Mouse (Mus musculus): ENCODE measurements around the gene Il12b. TPM values are rescaled to one million over a fixed set of nuclear protein-coding genes. Genes with fewer than 3 reads are reported as not detected.

Gene Il12b
- 0.14 and 0.19 TPM in 2 replicates for polyA plus RNA-seq (2014; fragmentation: Nextera tagmentation; extraction: Ambion mirVana)

DNA sequence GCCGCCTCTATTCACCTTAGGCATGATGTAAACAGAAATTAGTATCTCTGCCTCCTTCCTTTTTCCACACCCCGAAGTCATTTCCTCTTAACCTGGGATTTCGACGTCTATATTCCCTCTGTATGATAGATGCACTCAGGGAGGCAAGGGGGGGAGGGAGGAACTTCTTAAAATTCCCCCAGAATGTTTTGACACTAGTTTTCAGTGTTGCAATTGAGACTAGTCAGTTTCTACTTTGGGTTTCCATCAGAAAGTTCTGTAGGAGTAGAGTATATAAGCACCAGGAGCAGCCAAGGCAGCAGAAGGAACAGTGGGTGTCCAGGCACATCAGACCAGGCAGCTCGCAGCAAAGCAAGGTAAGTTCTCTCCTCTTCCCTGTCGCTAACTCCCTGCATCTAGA is at the start of gene Il12b:
Gene Il12b (plus strand): TSS at position 301 of the 400 bp plus-strand sequence.
- DNase-seq, result no peak
- Histone ChIP-seq H3K9ac (replicated peaks; ENCODE audit: low read length) (0 out of 2 replicates have a peak within 1 kb of the TSS, but pooled peaks have one; percentile 2), H3K9me3 (ENCODE audit: control insufficient read depth, low read length) (no peaks in the 10 kb centered on the region), H3K4me3 (replicated peaks; ENCODE audit: low read depth, low read length) (peak within 1 kb of the TSS; percentile 25), H3K4me2 (ENCODE audit: low read length) (peak within 1 kb of the TSS; percentile 54), H3K36me3 (ENCODE audit: control insufficient read depth, insufficient read depth, low read length) (no peaks in the 10 kb centered on the region), H3K27me3 (ENCODE audit: control insufficient read depth, insufficient read depth, low read length) (no peaks in the 10 kb centered on the region), H3K4me1 (ENCODE audit: control insufficient read depth, insufficient read depth, low read length) (peaks cover 3% of the 10 kb centered on the region), H3K27ac (replicated peaks; ENCODE audit: low read depth, low read length) (no peak within 1 kb of the TSS)
- ATAC-seq (ENCODE audit: low FRiP score, low TSS enrichment), result no peak
- 81% methylated on average over 6 of the region's 6 CpGs for WGBS

DNA sequence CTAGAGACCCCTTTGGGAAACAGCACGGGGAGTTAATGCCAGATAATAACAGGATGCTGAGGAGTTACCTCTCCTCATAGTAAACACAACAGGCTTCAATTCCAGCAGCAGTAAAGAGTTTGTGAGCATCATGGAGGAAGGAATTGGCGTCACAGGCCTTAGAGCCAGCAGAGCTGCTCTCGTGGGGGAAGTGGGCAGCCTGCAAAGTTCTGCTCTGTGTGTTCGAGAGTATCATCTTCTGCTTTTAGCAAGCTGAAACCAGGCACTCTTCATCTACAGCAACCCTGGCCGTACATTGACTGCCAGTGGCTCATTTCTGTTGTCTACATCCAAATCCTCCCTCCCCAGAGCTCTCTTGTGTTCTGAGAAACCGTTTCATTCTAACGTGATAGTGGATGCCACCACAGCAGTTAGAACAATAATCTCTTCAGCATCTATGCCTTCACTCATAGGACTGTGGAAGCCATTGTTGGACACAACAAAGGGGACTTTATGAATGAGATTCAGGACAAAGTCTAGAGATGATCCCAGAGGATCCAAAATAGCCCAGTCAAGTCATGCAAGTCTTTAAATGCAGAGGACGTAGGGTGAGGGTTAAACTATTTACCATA is 44.9 kb upstream of the Il12b start:
- Histone ChIP-seq H3K9ac (replicated peaks; ENCODE audit: low read length) (no peak overlapping the region), H3K27ac (replicated peaks; ENCODE audit: low read depth, low read length) (no peak overlapping the region), H3K9me3 (ENCODE audit: control insufficient read depth, low read length) (no peaks in the 10 kb centered on the region), H3K27me3 (ENCODE audit: control insufficient read depth, insufficient read depth, low read length) (no peaks in the 10 kb centered on the region), H3K4me3 (replicated peaks; ENCODE audit: low read depth, low read length) (no peak overlapping the region), H3K4me1 (ENCODE audit: control insufficient read depth, insufficient read depth, low read length) (no peaks in the 10 kb centered on the region), H3K36me3 (ENCODE audit: control insufficient read depth, insufficient read depth, low read length) (no peaks in the 10 kb centered on the region), H3K4me2 (ENCODE audit: low read length) (no peak overlapping the region)
- no peak for DNase-seq
- WGBS, result 74% methylated on average over 8 of the region's 8 CpGs
- ATAC-seq (ENCODE audit: low FRiP score, low TSS enrichment), result no peak

DNA sequence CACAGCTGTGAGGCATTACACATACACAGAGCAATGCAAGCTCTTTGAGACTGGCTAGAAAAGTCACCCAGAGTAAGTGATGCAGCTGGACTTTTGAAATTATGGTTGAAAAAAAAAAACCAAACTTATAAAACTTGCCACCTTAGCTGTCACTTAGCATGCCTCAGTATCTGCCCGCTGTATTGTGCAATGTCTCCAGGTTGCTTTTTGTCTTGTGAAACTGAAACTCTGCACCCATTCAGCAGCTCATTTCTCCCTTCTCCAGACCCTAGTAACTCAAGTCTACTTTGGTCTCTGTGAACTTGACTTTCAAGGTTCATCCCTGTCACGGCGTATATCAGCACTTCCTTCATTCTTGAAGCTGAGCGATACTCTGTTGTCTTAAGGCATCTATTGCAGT is 43.7 kb upstream of the Il12b start:
- Histone ChIP-seq H3K36me3 (ENCODE audit: control insufficient read depth, insufficient read depth, low read length) (no peaks in the 10 kb centered on the region), H3K4me3 (replicated peaks; ENCODE audit: low read depth, low read length) (no peak overlapping the region), H3K27ac (replicated peaks; ENCODE audit: low read depth, low read length) (no peak overlapping the region), H3K27me3 (ENCODE audit: control insufficient read depth, insufficient read depth, low read length) (no peaks in the 10 kb centered on the region), H3K4me1 (ENCODE audit: control insufficient read depth, insufficient read depth, low read length) (no peaks in the 10 kb centered on the region), H3K9me3 (ENCODE audit: control insufficient read depth, low read length) (no peaks in the 10 kb centered on the region), H3K9ac (replicated peaks; ENCODE audit: low read length) (no peak overlapping the region), H3K4me2 (ENCODE audit: low read length) (no peak overlapping the region)
- ATAC-seq (ENCODE audit: low FRiP score, low TSS enrichment) (no peak), DNase-seq (no peak)
- WGBS, result 97% methylated on average over 4 of the region's 4 CpGs

DNA sequence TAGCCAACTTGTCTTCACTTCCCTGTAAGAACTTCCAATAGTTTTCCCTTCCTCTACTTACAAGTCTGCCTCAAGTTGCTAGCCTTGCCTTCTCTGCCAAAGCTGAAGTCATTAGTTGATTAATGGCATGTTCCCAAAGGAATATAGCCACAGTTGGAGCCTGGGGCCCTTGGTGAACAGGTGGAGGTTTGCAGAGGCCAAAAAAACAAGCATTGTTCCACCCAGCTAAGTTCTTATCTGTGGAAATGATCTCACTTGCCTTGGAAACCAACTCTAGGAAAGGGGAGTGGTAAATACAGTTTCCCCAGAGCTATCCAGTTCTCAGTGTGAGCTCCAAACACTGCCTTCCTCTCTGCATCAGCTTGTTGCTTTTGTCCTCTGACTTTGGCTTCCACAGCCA is 35.3 kb upstream of the Il12b start:
- H3K36me3 ChIP-seq (ENCODE audit: control insufficient read depth, insufficient read depth, low read length), result no peaks in the 10 kb centered on the region
- H3K27me3 ChIP-seq (ENCODE audit: control insufficient read depth, insufficient read depth, low read length), result no peaks in the 10 kb centered on the region
- H3K4me2 ChIP-seq (ENCODE audit: low read length), result no peak overlapping the region
- H3K9ac ChIP-seq (replicated peaks; ENCODE audit: low read length), result no peak overlapping the region
- no peaks in the 10 kb centered on the region for H3K4me1 ChIP-seq (ENCODE audit: control insufficient read depth, insufficient read depth, low read length)
- ATAC-seq (ENCODE audit: low FRiP score, low TSS enrichment) (no peak), DNase-seq (no peak)
- no peak overlapping the region for H3K4me3 ChIP-seq (replicated peaks; ENCODE audit: low read depth, low read length)
- H3K27ac ChIP-seq (replicated peaks; ENCODE audit: low read depth, low read length), result no peak overlapping the region
- H3K9me3 ChIP-seq (ENCODE audit: control insufficient read depth, low read length), result no peaks in the 10 kb centered on the region

DNA sequence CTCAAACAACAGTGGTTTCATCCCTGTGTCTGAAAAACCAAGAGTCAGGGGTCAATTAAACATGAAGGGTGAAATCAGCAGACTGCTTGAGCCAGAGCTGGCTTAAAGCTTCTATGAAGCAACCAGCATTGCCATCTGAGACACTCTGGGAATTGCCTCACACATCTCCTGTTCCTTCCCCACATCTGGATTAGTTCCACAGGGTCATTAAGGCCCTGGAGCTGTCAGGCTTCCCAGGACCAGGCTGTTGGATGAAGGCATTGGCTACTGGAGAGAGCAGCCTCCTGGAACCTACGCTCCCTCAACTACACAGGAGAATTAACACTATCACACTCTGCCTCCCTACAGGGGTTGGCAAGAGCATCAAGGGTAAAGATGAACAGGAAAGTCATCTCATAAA is 32.2 kb upstream of the Il12b start:
- DNase-seq (no peak), ATAC-seq (ENCODE audit: low FRiP score, low TSS enrichment) (no peak)
- Histone ChIP-seq H3K4me1 (ENCODE audit: control insufficient read depth, insufficient read depth, low read length) (no peaks in the 10 kb centered on the region), H3K36me3 (ENCODE audit: control insufficient read depth, insufficient read depth, low read length) (no peaks in the 10 kb centered on the region), H3K9me3 (ENCODE audit: control insufficient read depth, low read length) (no peaks in the 10 kb centered on the region), H3K4me2 (ENCODE audit: low read length) (no peak overlapping the region), H3K4me3 (replicated peaks; ENCODE audit: low read depth, low read length) (no peak overlapping the region), H3K27ac (replicated peaks; ENCODE audit: low read depth, low read length) (no peak overlapping the region), H3K9ac (replicated peaks; ENCODE audit: low read length) (no peak overlapping the region), H3K27me3 (ENCODE audit: control insufficient read depth, insufficient read depth, low read length) (no peaks in the 10 kb centered on the region)
- 91% methylated on average over 1 of the region's 1 CpGs for WGBS

DNA sequence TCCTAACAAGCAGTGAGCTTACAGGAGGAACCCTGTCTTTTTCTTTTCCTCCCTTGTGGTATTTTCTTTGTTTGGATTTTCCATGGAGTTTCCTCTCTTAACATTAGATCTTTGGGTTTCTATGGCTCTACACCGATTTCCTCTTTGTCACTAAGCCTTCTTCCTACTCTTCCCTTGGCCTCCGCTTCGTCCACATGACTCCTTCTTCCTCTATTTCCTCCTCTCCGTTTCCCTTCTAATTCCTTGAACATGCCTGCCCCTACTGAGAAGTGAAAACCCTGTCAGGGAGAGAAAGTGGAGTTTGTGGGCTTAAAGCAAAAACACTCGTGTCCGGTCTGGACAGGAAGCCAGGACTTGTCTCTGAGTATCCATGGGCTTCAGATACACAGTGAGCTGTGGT is 27.0 kb upstream of the Il12b start:
- H3K27me3 ChIP-seq (ENCODE audit: control insufficient read depth, insufficient read depth, low read length), result no peaks in the 10 kb centered on the region
- WGBS, result 94% methylated on average over 6 of the region's 6 CpGs
- no peaks in the 10 kb centered on the region for H3K4me1 ChIP-seq (ENCODE audit: control insufficient read depth, insufficient read depth, low read length)
- no peak overlapping the region for H3K4me3 ChIP-seq (replicated peaks; ENCODE audit: low read depth, low read length)
- H3K4me2 ChIP-seq (ENCODE audit: low read length), result no peak overlapping the region
- H3K36me3 ChIP-seq (ENCODE audit: control insufficient read depth, insufficient read depth, low read length), result no peaks in the 10 kb centered on the region
- no peak for ATAC-seq (ENCODE audit: low FRiP score, low TSS enrichment)
- DNase-seq, result no peak
- no peak overlapping the region for H3K9ac ChIP-seq (replicated peaks; ENCODE audit: low read length)
- no peaks in the 10 kb centered on the region for H3K9me3 ChIP-seq (ENCODE audit: control insufficient read depth, low read length)
- H3K27ac ChIP-seq (replicated peaks; ENCODE audit: low read depth, low read length), result no peak overlapping the region

DNA sequence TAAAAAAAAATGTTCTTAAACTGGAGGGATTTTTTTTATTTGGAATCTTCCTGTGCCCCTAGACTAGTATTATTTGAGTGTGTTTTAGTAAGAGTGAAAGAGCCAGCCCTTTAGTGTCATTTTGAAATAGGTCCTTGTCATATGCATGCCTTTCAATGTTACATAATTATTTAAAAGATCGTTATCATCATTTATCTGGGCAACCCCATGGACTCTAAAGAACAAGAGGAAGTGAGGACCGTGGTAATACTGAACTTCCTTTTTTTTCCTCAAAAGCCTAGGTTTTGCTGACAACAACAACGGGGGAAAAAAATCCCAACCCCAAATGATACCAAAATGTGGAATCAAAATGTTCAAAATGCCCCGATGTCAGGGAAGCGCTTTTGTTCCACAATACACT is 22.0 kb upstream of the Il12b start:
- H3K9ac ChIP-seq (replicated peaks; ENCODE audit: low read length), result no peak overlapping the region
- H3K27ac ChIP-seq (replicated peaks; ENCODE audit: low read depth, low read length), result no peak overlapping the region
- H3K27me3 ChIP-seq (ENCODE audit: control insufficient read depth, insufficient read depth, low read length), result no peaks in the 10 kb centered on the region
- no peak overlapping the region for H3K4me3 ChIP-seq (replicated peaks; ENCODE audit: low read depth, low read length)
- H3K4me1 ChIP-seq (ENCODE audit: control insufficient read depth, insufficient read depth, low read length), result no peaks in the 10 kb centered on the region
- H3K36me3 ChIP-seq (ENCODE audit: control insufficient read depth, insufficient read depth, low read length), result no peaks in the 10 kb centered on the region
- WGBS, result 91% methylated on average over 5 of the region's 5 CpGs
- H3K9me3 ChIP-seq (ENCODE audit: control insufficient read depth, low read length), result no peaks in the 10 kb centered on the region
- ATAC-seq (ENCODE audit: low FRiP score, low TSS enrichment), result no peak
- DNase-seq, result no peak
- no peak overlapping the region for H3K4me2 ChIP-seq (ENCODE audit: low read length)

DNA sequence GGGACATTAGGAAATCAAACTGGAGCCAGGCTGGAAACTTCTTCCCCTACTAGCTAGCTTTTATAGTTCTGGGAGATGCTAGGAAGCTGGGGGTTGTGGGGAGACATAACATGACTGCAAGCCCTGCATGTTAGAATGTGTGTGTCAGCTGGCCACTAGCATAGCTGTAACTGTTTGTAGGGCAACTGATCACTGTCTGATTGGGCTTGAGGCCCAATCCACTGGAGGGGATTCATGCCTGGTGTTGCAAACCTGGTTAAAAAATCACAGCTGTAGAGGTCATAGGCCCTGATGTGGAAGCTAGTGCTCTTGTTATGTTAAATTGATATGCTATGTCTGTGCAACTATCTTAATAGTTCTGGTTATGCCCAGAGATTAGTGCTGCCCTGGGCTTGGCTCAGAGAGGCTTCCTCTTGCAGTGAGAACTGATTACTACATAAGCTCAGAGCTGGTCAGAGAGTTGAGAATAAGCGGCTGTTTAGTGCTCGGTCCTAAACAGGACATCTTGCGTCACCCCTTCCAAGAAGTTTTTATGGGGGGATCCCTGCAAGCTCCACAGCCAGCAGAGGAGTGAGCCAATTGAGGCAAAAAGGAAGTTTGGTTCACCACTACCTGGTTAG is 19.3 kb upstream of the Il12b start:
- H3K4me3 ChIP-seq (replicated peaks; ENCODE audit: low read depth, low read length), result no peak overlapping the region
- no peak overlapping the region for H3K9ac ChIP-seq (replicated peaks; ENCODE audit: low read length)
- H3K9me3 ChIP-seq (ENCODE audit: control insufficient read depth, low read length), result no peaks in the 10 kb centered on the region
- no peak overlapping the region for H3K4me2 ChIP-seq (ENCODE audit: low read length)
- no peak overlapping the region for H3K27ac ChIP-seq (replicated peaks; ENCODE audit: low read depth, low read length)
- WGBS, result 94% methylated on average over 3 of the region's 3 CpGs
- DNase-seq (no peak), ATAC-seq (ENCODE audit: low FRiP score, low TSS enrichment) (no peak)
- no peaks in the 10 kb centered on the region for H3K4me1 ChIP-seq (ENCODE audit: control insufficient read depth, insufficient read depth, low read length)
- no peaks in the 10 kb centered on the region for H3K27me3 ChIP-seq (ENCODE audit: control insufficient read depth, insufficient read depth, low read length)
- H3K36me3 ChIP-seq (ENCODE audit: control insufficient read depth, insufficient read depth, low read length), result no peaks in the 10 kb centered on the region

DNA sequence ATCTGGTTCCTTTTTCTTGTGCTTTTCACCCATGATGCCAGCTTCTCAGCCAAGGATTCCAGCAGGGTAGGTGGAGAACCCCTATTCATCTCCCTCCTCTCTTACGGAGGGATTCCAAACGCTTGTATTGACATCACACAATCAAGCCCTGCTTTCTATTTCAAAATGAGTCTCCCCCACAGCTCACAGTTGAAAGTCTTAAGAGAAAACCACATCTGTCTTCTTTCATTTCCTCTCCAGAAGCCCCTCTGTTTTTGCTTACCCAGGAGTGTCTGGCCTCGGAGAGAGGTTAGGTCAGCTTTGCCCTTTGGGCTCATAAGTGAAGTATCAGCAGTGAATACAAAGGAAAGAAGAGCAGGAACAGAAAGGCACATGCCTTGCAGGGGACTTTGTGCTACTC is 17.7 kb upstream of the Il12b start:
- Histone ChIP-seq H3K4me1 (ENCODE audit: control insufficient read depth, insufficient read depth, low read length) (no peaks in the 10 kb centered on the region), H3K27ac (replicated peaks; ENCODE audit: low read depth, low read length) (no peak overlapping the region), H3K9me3 (ENCODE audit: control insufficient read depth, low read length) (no peaks in the 10 kb centered on the region), H3K4me3 (replicated peaks; ENCODE audit: low read depth, low read length) (no peak overlapping the region), H3K27me3 (ENCODE audit: control insufficient read depth, insufficient read depth, low read length) (no peaks in the 10 kb centered on the region), H3K4me2 (ENCODE audit: low read length) (no peak overlapping the region), H3K36me3 (ENCODE audit: control insufficient read depth, insufficient read depth, low read length) (no peaks in the 10 kb centered on the region), H3K9ac (replicated peaks; ENCODE audit: low read length) (no peak overlapping the region)
- WGBS, result 29% methylated on average over 3 of the region's 3 CpGs
- DNase-seq, result no peak
- ATAC-seq (ENCODE audit: low FRiP score, low TSS enrichment), result no peak
